Mouse (Mus musculus) right cerebral cortex, adult 2 months (tissue): Measurements from ENCODE around the gene C1ql4.

Source experiments
- DNase-seq, 2 experiments: peaks; one replicate each; pipeline ENCODE4 v3.0.0; 2021 to 2022; ENCODE audit warnings: low spot score in 2 of 2

Gene C1ql4

DNA sequence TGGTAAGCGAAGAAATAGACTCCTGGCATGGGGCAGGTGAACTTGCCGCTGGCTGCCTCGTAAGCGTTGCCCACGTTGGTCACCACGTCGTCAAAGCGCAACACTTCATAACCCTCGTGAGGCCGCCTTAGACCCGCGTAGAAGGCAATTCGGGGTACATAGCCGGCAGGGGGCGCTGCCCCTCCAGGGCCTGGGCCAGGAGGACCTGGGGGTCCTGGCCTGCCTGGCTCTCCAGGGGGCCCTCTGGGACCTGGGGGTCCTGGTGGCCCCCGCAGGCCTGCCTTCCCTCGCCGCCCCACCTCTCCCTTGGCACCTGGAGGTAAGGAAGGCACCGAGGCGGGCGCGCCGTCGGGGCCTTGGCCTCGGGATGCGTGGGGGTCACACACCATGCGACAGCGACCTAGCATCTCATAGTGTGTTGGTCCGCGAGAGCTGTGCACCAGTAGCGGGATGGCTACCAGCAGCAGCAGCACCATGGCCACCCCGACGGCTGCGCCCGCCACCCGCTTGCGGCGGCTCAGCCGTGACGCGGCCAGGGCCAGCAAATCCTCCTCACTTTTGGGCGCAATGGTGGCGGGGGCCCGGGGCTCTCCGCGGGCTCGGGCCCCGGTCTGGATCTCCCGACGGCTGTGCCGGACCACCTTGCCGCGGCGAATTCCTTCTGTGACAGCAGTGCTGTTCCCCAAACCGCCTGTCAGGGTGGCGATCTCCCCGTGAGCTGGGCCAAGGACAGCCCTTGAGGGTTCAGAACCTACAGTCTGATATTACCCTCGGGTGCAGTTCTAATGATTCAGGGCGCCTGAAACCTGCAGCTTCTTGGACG lies at the start of gene C1ql4:
Gene C1ql4, minus strand, starts transcription at position 565 of the 823 bp plus-strand sequence.
- no peak for DNase-seq

- no peak for DNase-seq
These were observed 42.6 kb upstream of the C1ql4 start for GRCm38 (mm10) chr15:99129956-99130910.

DNA sequence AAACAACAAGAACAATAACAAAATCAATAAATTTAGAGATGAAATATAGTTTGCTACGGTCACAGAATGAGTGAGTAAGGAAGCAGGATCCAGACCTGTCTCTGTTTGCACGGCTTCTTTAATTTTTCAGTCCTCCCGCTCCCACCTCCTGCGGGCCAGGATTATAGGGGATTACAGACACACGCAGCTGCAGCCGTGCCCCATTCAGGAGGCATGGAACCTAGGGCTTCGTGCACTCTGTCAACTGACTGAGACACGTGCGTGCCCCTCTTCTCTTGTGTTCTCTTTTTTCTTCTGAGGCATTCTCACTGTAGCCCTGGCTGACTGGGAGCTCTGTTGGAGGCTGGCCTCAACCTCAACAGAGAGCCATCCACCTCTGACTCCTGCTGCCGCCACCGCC lies 41.8 kb upstream of the C1ql4 start:
- DNase-seq = no peak

GRCm38 (mm10) chr15:99127851-99128522 lies 40.4 kb upstream of the C1ql4 start:
- DNase-seq = no peak

GRCm38 (mm10) chr15:99126816-99127365 lies 39.3 kb upstream of the C1ql4 start:
- DNase-seq = peak in 1 of 2 experiments; percentile 32

GRCm38 (mm10) chr15:99126081-99126815 lies 38.6 kb upstream of the C1ql4 start:
- DNase-seq = peak; percentile 93 to 94

GRCm38 (mm10) chr15:99125711-99126080 lies 38.1 kb upstream of the C1ql4 start, which contains the start of gene Spats2:
TSS of gene Spats2 (plus strand) at chr15:99125916.
- DNase-seq = no peak

DNA sequence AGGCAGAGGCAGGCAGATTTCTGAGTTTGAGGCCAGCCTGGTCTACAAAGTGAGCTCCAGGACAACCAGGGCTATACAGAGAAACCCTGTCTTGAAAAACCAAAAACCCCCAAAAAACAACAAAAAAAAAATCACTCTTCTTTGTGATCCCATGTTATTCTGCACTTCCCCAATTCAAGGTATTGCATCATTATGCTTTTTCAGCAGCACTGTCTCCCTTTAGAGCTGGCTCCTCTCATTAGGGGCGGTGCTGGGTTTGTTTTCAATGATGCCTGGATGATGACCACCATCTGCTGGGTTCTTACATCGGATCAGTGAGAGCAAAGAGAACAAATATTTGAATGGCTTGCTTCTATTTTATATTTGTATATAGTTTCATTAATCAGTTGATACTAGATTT lies 35.0 kb upstream of the C1ql4 start:
- no peak for DNase-seq

DNA sequence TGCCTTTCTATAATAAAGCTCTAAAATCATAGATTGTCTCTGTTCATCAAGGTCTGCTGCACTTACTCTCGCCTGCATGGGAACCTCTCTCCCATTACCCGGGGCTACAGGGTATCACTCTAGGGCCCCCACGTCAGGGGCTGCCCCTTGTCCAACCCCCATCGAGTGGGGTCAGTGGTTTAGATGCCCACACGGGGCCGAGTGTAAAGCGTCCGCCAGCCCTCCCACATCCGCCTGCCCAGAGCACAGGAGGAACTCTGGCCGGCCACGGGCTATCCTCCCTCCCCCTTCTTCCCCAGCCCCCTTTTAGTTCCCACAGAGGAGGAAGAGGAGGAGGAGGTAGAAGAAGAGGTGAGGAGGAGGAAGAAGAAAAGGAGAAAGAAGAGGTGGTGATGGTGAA lies 33.2 kb upstream of the C1ql4 start:
- DNase-seq = no peak

GRCm38 (mm10) chr15:99116539-99116938 lies 28.9 kb upstream of the C1ql4 start:
- DNase-seq = no peak

GRCm38 (mm10) chr15:99115065-99115423 lies 27.4 kb upstream of the C1ql4 start:
- no peak for DNase-seq

DNA sequence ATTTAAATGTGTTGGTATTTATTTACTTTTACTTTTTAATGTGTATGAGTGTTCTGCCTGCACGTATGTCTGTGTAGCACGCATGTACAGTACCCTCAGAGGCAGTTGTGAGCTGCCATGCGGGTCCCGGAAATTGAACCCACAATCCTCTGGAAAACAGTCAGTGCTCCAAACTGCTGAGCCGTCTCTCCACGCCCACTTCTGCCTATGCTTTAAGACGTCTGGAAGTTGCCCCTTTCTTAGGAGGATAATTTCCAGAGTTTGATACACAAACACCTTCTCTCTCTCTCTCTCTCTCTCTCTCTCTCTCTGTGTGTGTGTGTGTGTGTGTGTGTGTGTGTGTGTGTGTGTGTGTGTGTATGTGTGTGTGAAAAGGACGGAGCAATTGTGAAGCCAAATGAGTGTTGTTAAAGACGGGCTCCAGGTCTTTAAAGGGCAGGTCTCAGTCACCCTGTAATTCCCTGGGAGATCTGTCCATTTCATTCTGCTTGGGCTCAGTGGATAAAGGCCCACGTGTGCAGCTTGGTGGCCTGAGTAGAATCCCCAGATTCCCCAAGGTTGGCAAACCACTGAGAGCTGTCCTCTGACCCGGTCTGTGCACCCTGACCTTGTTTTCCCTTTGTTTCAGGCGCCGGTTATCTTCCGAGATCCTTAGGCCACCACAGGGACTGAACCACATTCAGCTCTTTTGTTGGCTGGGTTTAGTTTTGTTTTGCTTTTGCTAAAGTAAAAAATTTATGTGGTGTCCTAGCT lies 26.9 kb upstream of the C1ql4 start:
- no peak for DNase-seq

DNA sequence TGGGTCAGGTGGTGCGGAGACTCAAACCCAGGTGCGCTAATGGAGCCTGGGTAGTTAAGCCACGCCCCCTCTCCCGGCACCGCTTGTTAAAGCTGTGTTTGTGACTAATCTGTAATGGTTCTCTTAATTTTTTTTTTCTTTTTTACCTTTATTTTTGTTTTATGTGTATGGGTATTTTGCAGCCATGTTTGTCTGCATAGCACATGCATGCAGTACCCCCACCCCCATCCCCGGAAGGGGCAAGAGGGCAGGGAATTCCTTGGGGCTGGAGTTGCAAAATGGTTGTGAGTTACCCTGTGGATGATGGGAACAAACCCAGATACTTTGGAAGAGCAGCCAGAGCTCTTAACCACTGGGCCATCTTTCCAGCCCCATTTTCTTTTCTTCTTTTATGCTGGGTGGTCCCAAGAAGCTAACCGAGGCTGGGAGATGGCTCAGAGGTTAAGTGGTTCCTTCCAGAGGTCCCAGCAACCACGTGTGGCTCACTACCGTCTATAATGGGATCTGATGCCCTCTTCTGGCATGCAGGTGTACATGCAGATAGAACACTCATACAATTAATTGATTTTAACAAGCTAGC lies 25.9 kb upstream of the C1ql4 start:
- no peak for DNase-seq

- no peak for DNase-seq
These were observed 25.3 kb upstream of the C1ql4 start for GRCm38 (mm10) chr15:99112843-99113395.

DNA sequence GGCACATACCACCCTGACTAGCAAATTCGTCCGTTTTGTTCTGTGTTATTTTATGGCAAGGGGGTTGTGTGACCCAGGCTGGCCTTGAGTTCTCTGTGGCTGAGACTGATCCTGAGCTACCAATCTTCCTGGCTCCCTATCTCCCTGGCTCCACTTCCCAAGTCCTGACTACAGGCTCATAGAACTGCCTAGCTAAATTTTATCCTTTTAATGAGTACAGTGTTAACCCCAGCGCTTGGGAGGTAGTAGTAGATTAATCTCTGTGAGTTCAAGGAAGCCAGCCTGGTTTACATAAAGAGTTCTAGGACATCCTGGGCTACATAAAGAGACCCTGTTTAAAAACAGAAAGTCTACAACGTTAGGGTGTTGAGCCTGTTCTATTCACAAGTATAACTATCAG lies 24.2 kb upstream of the C1ql4 start:
- no peak for DNase-seq

DNA sequence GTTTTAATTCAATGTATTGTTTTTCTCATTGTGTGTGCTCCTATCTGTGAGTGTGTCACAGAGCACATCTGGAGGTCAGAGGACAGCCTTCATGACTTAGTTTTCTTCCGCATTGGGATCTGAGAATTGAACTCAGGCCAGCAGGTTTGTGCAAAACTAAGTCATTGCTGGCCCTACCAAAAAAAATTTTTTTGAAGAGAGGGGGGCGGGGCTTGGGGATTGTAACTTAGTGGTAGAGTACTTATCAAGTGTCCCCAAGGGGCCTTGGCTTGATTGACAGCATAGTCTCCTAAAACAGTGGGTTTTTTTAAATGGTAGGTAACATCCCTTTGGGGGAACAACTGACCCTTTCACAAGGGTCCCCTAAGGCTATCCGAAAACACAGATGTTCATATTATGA lies 23.5 kb upstream of the C1ql4 start:
- no peak for DNase-seq

- DNase-seq = no peak
These were observed 20.2 kb upstream of the C1ql4 start for GRCm38 (mm10) chr15:99107866-99108265.

GRCm38 (mm10) chr15:99105238-99105637 lies 17.6 kb upstream of the C1ql4 start:
- no peak for DNase-seq

GRCm38 (mm10) chr15:99099984-99100383 lies 12.4 kb upstream of the C1ql4 start:
- DNase-seq = no peak

GRCm38 (mm10) chr15:99099139-99099556 lies 11.5 kb upstream of the C1ql4 start:
- DNase-seq = no peak
